Mouse (Mus musculus): Measurements from ENCODE around the gene Dhrs2.

GRCm38 (mm10) chr14:55193354-55193753 lies 28.5 kb upstream of the Dhrs2 start:
- TF ChIP-seq POLR2A (IDR thresholded peaks at IDR 0.05; ENCODE audit: low read depth, low read length) (no peak), EP300 (IDR thresholded peaks at IDR 0.05; ENCODE audit: low read length) (no peak), IRF4 (IDR thresholded peaks at IDR 0.05; ENCODE audit: low read depth, low read length) (no peak), GABPA (IDR thresholded peaks at IDR 0.05; ENCODE audit: insufficient replicate concordance, low read depth, low read length) (no peak)

All from CH12.LX (cell line).